Mouse (Mus musculus) ES-Bruce4 (cell line): ENCODE measurements around the gene H2-Eb2. TPM values are rescaled to one million over a fixed set of nuclear protein-coding genes. Genes with fewer than 3 reads are reported as not detected.
A peak's percentile ranks its signal among the peaks of the same experiment; 100 is the strongest.

Experiments
- H3K27ac ChIP-seq: 2 replicates; pipeline ENCODE4 v1.5.1; 2012; ENCODE audit warnings: low read length, inconsistent platforms; ENCODE audit not compliant: insufficient read depth
- H3K27me3 ChIP-seq: 2 replicates; pipeline ENCODE4 v1.6.1; 2012; ENCODE audit warnings: mild to moderate bottlenecking, low read length, inconsistent platforms; ENCODE audit not compliant: control insufficient read depth, poor library complexity, insufficient read depth, severe bottlenecking
- H3K36me3 ChIP-seq: 2 replicates; pipeline ENCODE4 v1.6.1; 2012; ENCODE audit warnings: inconsistent platforms, mild to moderate bottlenecking, low read length, moderate library complexity; ENCODE audit not compliant: control insufficient read depth, poor library complexity, insufficient read depth, severe bottlenecking
- H3K4me1 ChIP-seq: one replicate; pipeline ENCODE4 v1.8.1; 2011; ENCODE audit warnings: low read length; ENCODE audit not compliant: control insufficient read depth, insufficient read depth
- H3K4me3 ChIP-seq: 2 replicates; pipeline ENCODE4 v1.5.1; 2011; ENCODE audit warnings: low read depth, mild to moderate bottlenecking, low read length
- H3K9ac ChIP-seq: 2 replicates; pipeline ENCODE4 v1.6.1; 2012; ENCODE audit warnings: low read depth, mild to moderate bottlenecking, inconsistent platforms; ENCODE audit not compliant: poor library complexity, severe bottlenecking
- H3K9me3 ChIP-seq: replicated peaks from 2 replicates; pipeline ENCODE4 v1.6.1; 2012; ENCODE audit warnings: mild to moderate bottlenecking, low read length, inconsistent platforms; ENCODE audit not compliant: control insufficient read depth, poor library complexity, insufficient read depth, severe bottlenecking
- CTCF ChIP-seq: IDR thresholded peaks from one replicate; pipeline ENCODE4 v1.8.1; 2011; ENCODE audit warnings: low read depth, low read length
- EP300 ChIP-seq: IDR thresholded peaks from 2 replicates; pipeline ENCODE4 v1.6.1; 2011; ENCODE audit warnings: low read depth, low read length; ENCODE audit not compliant: insufficient read depth
- POLR2A ChIP-seq: IDR thresholded peaks from one replicate; pipeline ENCODE4 v1.8.1; 2011; ENCODE audit warnings: low read length; ENCODE audit not compliant: insufficient read depth
- polyA plus RNA-seq: library from polyadenylated mRNA; stranded (reverse); fragments of >200 nt; gene quantifications from 2 replicates; pipeline ENCODE4 v1.2.4, GENCODE M21; 2011; ENCODE audit warnings: low read depth; ENCODE audit not compliant: missing spikeins, insufficient read depth, insufficient read length

Gene H2-Eb2
- polyA plus RNA-seq, 1 experiment = not detected

GRCm38 (mm10) chr17:34381876-34382275, 56.4 kb downstream of the H2-Eb2 start:
- no peak overlapping the region for H3K4me3 ChIP-seq
- no peaks in the 10 kb centered on the region for H3K36me3 ChIP-seq
- no peak overlapping the region for H3K9ac ChIP-seq
- no peaks in the 10 kb centered on the region for H3K27me3 ChIP-seq
- H3K27ac ChIP-seq = 0 out of 2 replicates have a peak overlapping the region, but pooled peaks have one; percentile 6
- no peaks in the 10 kb centered on the region for H3K9me3 ChIP-seq
- TF ChIP-seq CTCF (no peak), POLR2A (no peak), EP300 (no peak)
- H3K4me1 ChIP-seq = peaks cover 4% of the 10 kb centered on the region

DNA sequence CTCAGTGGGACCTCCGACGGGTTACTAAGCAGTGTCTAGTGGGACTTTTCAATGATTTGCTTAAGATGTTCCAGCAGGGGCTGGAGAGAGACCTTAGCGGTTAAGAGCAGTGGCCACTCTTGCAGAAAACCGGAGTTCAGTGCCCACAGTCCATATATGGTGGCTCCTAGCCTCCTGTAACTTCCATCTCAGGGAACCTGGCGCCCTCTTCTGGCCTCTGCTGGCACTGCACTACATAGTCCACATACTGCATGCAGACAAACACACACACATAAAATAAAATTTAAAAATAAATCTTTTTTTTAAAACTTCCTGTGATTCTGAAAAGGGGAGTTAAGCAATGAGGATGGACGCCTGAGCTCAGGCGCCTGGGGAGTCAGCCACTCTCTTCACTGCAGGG, 57.7 kb downstream of the H2-Eb2 start:
- H3K27ac ChIP-seq = no peak overlapping the region
- H3K36me3 ChIP-seq = no peaks in the 10 kb centered on the region
- no peak overlapping the region for H3K9ac ChIP-seq
- no peaks in the 10 kb centered on the region for H3K27me3 ChIP-seq
- peaks cover 4% of the 10 kb centered on the region for H3K4me1 ChIP-seq
- H3K4me3 ChIP-seq = no peak overlapping the region
- no peaks in the 10 kb centered on the region for H3K9me3 ChIP-seq
- no peak for TF ChIP-seq POLR2A
- peak; percentile 75 for TF ChIP-seq CTCF

- no peak overlapping the region for H3K4me3 ChIP-seq
- no peaks in the 10 kb centered on the region for H3K27me3 ChIP-seq
- peaks cover 4% of the 10 kb centered on the region for H3K4me1 ChIP-seq
- no peak overlapping the region for H3K27ac ChIP-seq
- H3K9me3 ChIP-seq = no peaks in the 10 kb centered on the region
- H3K9ac ChIP-seq = no peak overlapping the region
- TF ChIP-seq EP300 (no peak), CTCF (no peak), POLR2A (no peak)
- no peaks in the 10 kb centered on the region for H3K36me3 ChIP-seq
These were observed 59.2 kb downstream of the H2-Eb2 start for GRCm38 (mm10) chr17:34384699-34385098.

- no peaks in the 10 kb centered on the region for H3K27me3 ChIP-seq
- no peaks in the 10 kb centered on the region for H3K36me3 ChIP-seq
- TF ChIP-seq EP300 (no peak), CTCF (no peak), POLR2A (no peak)
- H3K27ac ChIP-seq = no peak overlapping the region
- H3K9me3 ChIP-seq = no peaks in the 10 kb centered on the region
- no peak overlapping the region for H3K9ac ChIP-seq
- no peak overlapping the region for H3K4me3 ChIP-seq
- peaks cover 1% of the 10 kb centered on the region for H3K4me1 ChIP-seq
These were observed 61.2 kb downstream of the H2-Eb2 start for GRCm38 (mm10) chr17:34386656-34387055.

- Histone ChIP-seq H3K4me1 (peaks cover 2% of the 10 kb centered on the region), H3K27me3 (no peaks in the 10 kb centered on the region), H3K9ac (no peak overlapping the region), H3K9me3 (peaks cover under 1% of the 10 kb centered on the region; the same call in 1 of the 2 replicates), H3K36me3 (no peaks in the 10 kb centered on the region), H3K4me3 (no peak overlapping the region), H3K27ac (no peak overlapping the region)
- no peak for TF ChIP-seq POLR2A
- TF ChIP-seq CTCF = peak; percentile 65
These were observed 63.0 kb downstream of the H2-Eb2 start for GRCm38 (mm10) chr17:34388513-34388912.

Other genes with a start within 250 kb of the H2-Eb2 start
- 1.4 TPM in 1 of 2 replicates, not detected in the other for gene H2-Oa, start 233.3 kb upstream of the H2-Eb2 start, polyA plus RNA-seq
- 5.9 and 8.3 TPM in 2 replicates for gene H2-DMa, start 206.1 kb upstream of the H2-Eb2 start, polyA plus RNA-seq
- gene Brd2, start 203.0 kb upstream of the H2-Eb2 start, polyA plus RNA-seq = 190 and 199 TPM in 2 replicates
- not detected in 2 replicates for gene H2-DMb2, start 182.4 kb upstream of the H2-Eb2 start, polyA plus RNA-seq
- 0.65 and 1.1 TPM in 2 replicates for gene H2-DMb1, start 172.6 kb upstream of the H2-Eb2 start, polyA plus RNA-seq
- gene Tap1, start 138.1 kb upstream of the H2-Eb2 start, polyA plus RNA-seq = 21.6 and 24.6 TPM in 2 replicates
- 8.7 and 10.2 TPM in 2 replicates for gene Psmb9, start 137.9 kb upstream of the H2-Eb2 start, polyA plus RNA-seq
- gene Psmb8, start 127.9 kb upstream of the H2-Eb2 start, polyA plus RNA-seq = 20.5 and 27.6 TPM in 2 replicates
- 18.8 and 22.7 TPM in 2 replicates for gene Tap2, start 122.1 kb upstream of the H2-Eb2 start, polyA plus RNA-seq
- not detected in 2 replicates for gene H2-Ob, start 86.8 kb upstream of the H2-Eb2 start, polyA plus RNA-seq
- gene H2-Ab1, start 68.0 kb upstream of the H2-Eb2 start, polyA plus RNA-seq = 2.3 and 2.4 TPM in 2 replicates
- gene H2-Aa, start 37.8 kb upstream of the H2-Eb2 start, polyA plus RNA-seq = not detected in 2 replicates
- 2.8 and 4.6 TPM in 2 replicates for gene H2-Eb1, start 19.8 kb upstream of the H2-Eb2 start, polyA plus RNA-seq
- gene Btnl2, start 29.2 kb downstream of the H2-Eb2 start, polyA plus RNA-seq = not detected in 2 replicates
- 0.28 TPM in 1 of 2 replicates, not detected in the other for gene Btnl1, start 51.5 kb downstream of the H2-Eb2 start, polyA plus RNA-seq
- not detected in 2 replicates for gene BC051142, start 73.2 kb downstream of the H2-Eb2 start, polyA plus RNA-seq
- not detected in 2 replicates for gene Btnl4, start 151.7 kb downstream of the H2-Eb2 start, polyA plus RNA-seq
- not detected in 2 replicates for gene Btnl6, start 191.7 kb downstream of the H2-Eb2 start, polyA plus RNA-seq
- 4.6 and 7.0 TPM in 2 replicates for gene Notch4, start 238.6 kb downstream of the H2-Eb2 start, polyA plus RNA-seq